Mouse (Mus musculus) heart, adult 2 months (tissue): ENCODE measurements around the gene Taf7l. TPM values are rescaled to one million over a fixed set of nuclear protein-coding genes. Genes with fewer than 3 reads are reported as not detected.

Source experiments
- DNase-seq, 2 experiments: peaks; one replicate each; pipeline ENCODE4 v3.0.0; 2021
- H3K27ac ChIP-seq: fragments of 200-600 bp; 2 replicates; pipeline ENCODE4 v1.8.1; 2022
- H3K27me3 ChIP-seq: fragments of 200-500 bp; 2 replicates; pipeline ENCODE4 v1.6.1; 2012; ENCODE audit warnings: mild to moderate bottlenecking, low read length, inconsistent platforms, mixed read lengths; ENCODE audit not compliant: control insufficient read depth, insufficient read depth
- H3K36me3 ChIP-seq: fragments of 200-500 bp; 2 replicates; pipeline ENCODE4 v1.6.1; 2012; ENCODE audit warnings: low read length, inconsistent platforms; ENCODE audit not compliant: control insufficient read depth, insufficient read depth
- H3K4me1 ChIP-seq: fragments of 200-500 bp; 2 replicates; pipeline ENCODE4 v1.6.1; 2011; ENCODE audit warnings: low read length; ENCODE audit not compliant: control insufficient read depth, insufficient read depth
- H3K4me3 ChIP-seq: fragments of 200-600 bp; 2 replicates; pipeline ENCODE4 v1.8.1; 2022
- H3K79me2 ChIP-seq: fragments of 200-500 bp; replicated peaks from 2 replicates; pipeline ENCODE4 v1.6.1; 2012; ENCODE audit warnings: mild to moderate bottlenecking, inconsistent platforms, low read length, moderate library complexity, mixed read lengths; ENCODE audit not compliant: control insufficient read depth, insufficient read depth
- H3K9ac ChIP-seq: fragments of 200-500 bp; 2 replicates; pipeline ENCODE4 v1.6.1; 2012; ENCODE audit warnings: low read depth, mild to moderate bottlenecking, control low read depth, inconsistent platforms, low read length, mixed read lengths
- CTCF ChIP-seq: fragments of 200-600 bp; IDR thresholded peaks from 2 replicates; pipeline ENCODE4 v1.8.1; 2022; ENCODE audit warnings: antibody characterized with exemption, mild to moderate bottlenecking, moderate library complexity
- EP300 ChIP-seq: fragments of 200-500 bp; IDR thresholded peaks from 2 replicates; pipeline ENCODE4 v1.6.1; 2011; ENCODE audit warnings: low read depth, low read length, control low read depth; ENCODE audit not compliant: insufficient read depth
- POLR2A ChIP-seq: fragments of 200-500 bp; IDR thresholded peaks from 2 replicates; pipeline ENCODE4 v1.6.1; 2011; ENCODE audit warnings: mild to moderate bottlenecking, low read depth, low read length, control low read depth; ENCODE audit not compliant: insufficient read depth
- WGBS: fragments of 180-500 bp; shearing (Covaris S2); methylation state at CpG from one replicate; pipeline ENCODE4 v1.1.7; 2018; 5-methylcytosine and 5-hydroxymethylcytosine counted together
- intact Hi-C: fragments of 180-260 bp; cut with DNase I; formaldehyde crosslinking; loops from one replicate; pipeline ENCODE4 v1.15.1; 2025
- polyA plus RNA-seq: library from polyadenylated mRNA; depleted of rRNA; stranded (reverse); fragments of >200 nt; gene quantifications from 2 replicates; pipeline ENCODE4 v1.2.3, GENCODE M21; 2012; rRNA removed
- total RNA-seq, 2 experiments: library from RNA; stranded (reverse); gene quantifications; 2 replicates each; pipeline ENCODE4 v1.2.3; 2021

Gene Taf7l
- total and polyA plus RNA-seq, 3 experiments = not detected

DNA sequence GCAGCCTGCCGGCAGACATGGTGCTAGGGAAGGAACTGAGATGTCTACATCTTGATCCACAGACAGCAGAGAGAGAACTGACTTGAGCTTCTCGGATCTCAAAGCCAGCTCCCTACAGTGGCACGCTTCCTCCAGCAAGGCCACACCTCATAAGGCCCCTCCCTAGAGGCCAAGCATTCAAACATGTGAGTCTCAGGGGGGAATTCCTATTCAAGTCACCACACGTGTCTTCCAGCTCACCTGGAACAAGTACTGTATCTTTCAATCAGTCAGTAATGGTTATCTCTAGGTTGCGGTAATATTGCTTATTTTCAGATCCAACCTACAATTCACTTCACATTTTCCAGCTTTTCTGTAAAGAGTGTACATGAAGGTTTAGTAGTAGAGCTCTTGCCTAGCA, 56.2 kb downstream of the Taf7l start:
- Histone ChIP-seq H3K79me2 (no peaks in the 10 kb centered on the region), H3K36me3 (no peaks in the 10 kb centered on the region), H3K27me3 (no peaks in the 10 kb centered on the region), H3K27ac (no peak overlapping the region), H3K4me1 (no peaks in the 10 kb centered on the region), H3K4me3 (no peak overlapping the region), H3K9ac (no peak overlapping the region)
- intact Hi-C loops = no loop called here
- TF ChIP-seq POLR2A (no peak), CTCF (no peak), EP300 (no peak)
- DNase-seq = no peak
- WGBS = 80% methylated on average over 5 of the region's 5 CpGs

DNA sequence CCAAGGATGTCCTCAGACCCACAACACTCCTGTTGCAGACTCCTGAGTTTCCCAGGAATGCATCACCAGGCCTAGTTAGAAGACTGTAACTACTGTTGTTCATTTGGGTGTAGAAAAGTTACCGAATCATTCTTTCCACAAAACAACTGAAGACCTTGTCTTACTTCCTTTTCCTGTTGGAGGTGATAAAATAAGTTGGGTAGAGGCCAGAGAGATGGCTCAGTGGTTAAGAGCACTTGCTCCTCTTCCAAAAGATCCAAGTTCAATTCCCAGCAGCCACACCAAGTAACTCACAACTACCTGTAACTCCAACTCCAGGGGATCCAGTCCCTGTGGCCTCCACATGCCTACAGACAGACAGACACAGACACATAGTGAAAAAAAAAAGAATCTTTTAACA, 64.2 kb downstream of the Taf7l start:
- Histone ChIP-seq H3K79me2 (no peaks in the 10 kb centered on the region), H3K9ac (no peak overlapping the region), H3K4me1 (no peaks in the 10 kb centered on the region), H3K27me3 (no peaks in the 10 kb centered on the region), H3K4me3 (no peak overlapping the region), H3K36me3 (no peaks in the 10 kb centered on the region), H3K27ac (no peak overlapping the region)
- DNase-seq = no peak
- WGBS = 50% methylated on average over 1 of the region's 1 CpGs
- intact Hi-C loops = no loop called here
- TF ChIP-seq EP300 (no peak), CTCF (no peak), POLR2A (no peak)

Other genes with a start within 250 kb of the Taf7l start
- 10 to 100 TPM; 37.9 to 57.6 TPM for gene Trmt2b, start 199.5 kb downstream of the Taf7l start, total RNA-seq
- 26.0 and 56.7 TPM in 2 replicates for gene Trmt2b, start 199.5 kb downstream of the Taf7l start, polyA plus RNA-seq
- gene Tmem35a, start 181.3 kb downstream of the Taf7l start, total RNA-seq = 1 to 10 TPM; 3.4 to 3.7 TPM
- gene Tmem35a, start 181.3 kb downstream of the Taf7l start, polyA plus RNA-seq = 3.9 and 5.3 TPM in 2 replicates
- under 1 TPM; 0.10 to 0.48 TPM for gene Cenpi, start 168.4 kb downstream of the Taf7l start, total RNA-seq
- gene Cenpi, start 168.4 kb downstream of the Taf7l start, polyA plus RNA-seq = 0.12 and 0.21 TPM in 2 replicates
- gene Drp2, start 71.9 kb downstream of the Taf7l start, total RNA-seq = under 1 TPM; 0.10 to 0.36 TPM
- 0.27 and 0.50 TPM in 2 replicates for gene Drp2, start 71.9 kb downstream of the Taf7l start, polyA plus RNA-seq
- 10 to 100 TPM; 25.0 to 25.1 TPM for gene Timm8a1, start 65.4 kb upstream of the Taf7l start, total RNA-seq
- gene Timm8a1, start 65.4 kb upstream of the Taf7l start, polyA plus RNA-seq = 2.5 and 9.8 TPM in 2 replicates
- gene Btk, start 107.1 kb upstream of the Taf7l start, total RNA-seq = under 1 TPM; 0.94 to 0.98 TPM
- gene Btk, start 107.1 kb upstream of the Taf7l start, polyA plus RNA-seq = 0.56 and 0.80 TPM in 2 replicates
- 100 to 1,000 TPM in 1 of 2 experiments, 10 to 100 TPM in 1; 95.2 to 110 TPM for gene Rpl36a, start 109.2 kb upstream of the Taf7l start, total RNA-seq
- gene Rpl36a, start 109.2 kb upstream of the Taf7l start, polyA plus RNA-seq = 96.5 and 124 TPM in 2 replicates
- gene Gla, start 124.6 kb upstream of the Taf7l start, total RNA-seq = 1 to 10 TPM; 1.7 TPM
- 0.84 and 1.6 TPM in 2 replicates for gene Gla, start 124.6 kb upstream of the Taf7l start, polyA plus RNA-seq
- gene Hnrnph2, start 124.7 kb upstream of the Taf7l start, total RNA-seq = 10 to 100 TPM; 63.7 to 74.4 TPM
- 14.4 and 34.6 TPM in 2 replicates for gene Hnrnph2, start 124.7 kb upstream of the Taf7l start, polyA plus RNA-seq
- gene Armcx4, start 210.0 kb upstream of the Taf7l start, total RNA-seq = 1 to 10 TPM; 8.1 to 9.2 TPM
- gene Armcx4, start 210.0 kb upstream of the Taf7l start, polyA plus RNA-seq = 1.0 and 1.8 TPM in 2 replicates
- gene Armcx1, start 241.5 kb upstream of the Taf7l start, total RNA-seq = 1 to 10 TPM; 4.2 to 4.5 TPM
- 2.1 and 3.9 TPM in 2 replicates for gene Armcx1, start 241.5 kb upstream of the Taf7l start, polyA plus RNA-seq